Mouse (Mus musculus): ENCODE data around the gene Purb.

- TF ChIP-seq CTCF (IDR thresholded peaks at IDR 0.05; ENCODE audit: extremely low read depth, insufficient read depth, low read length) = no peak
- no peak for TF ChIP-seq POLR2A (IDR thresholded peaks at IDR 0.05; ENCODE audit: extremely low read depth, insufficient read depth, low read length)
These were observed 12.4 kb downstream of the Purb start for GRCm38 (mm10) chr11:6463159-6463837.
